Mouse (Mus musculus) cerebellum, adult 2 months (tissue): ENCODE results near the gene Ascl3. TPM values are rescaled to one million over a fixed set of nuclear protein-coding genes. Genes with fewer than 3 reads are reported as not detected.

Experiments
- DNase-seq, 2 experiments: peaks; one replicate each; pipeline ENCODE4 v3.0.0; 2021
- H3K27ac ChIP-seq: fragments of 200-500 bp; 2 replicates; pipeline ENCODE4 v1.5.1; 2012; ENCODE audit warnings: low read length, control low read depth, inconsistent platforms; ENCODE audit not compliant: insufficient read depth
- H3K27me3 ChIP-seq: fragments of 200-500 bp; 2 replicates; pipeline ENCODE4 v1.6.1; 2012; ENCODE audit warnings: inconsistent platforms, mild to moderate bottlenecking, low read length, moderate library complexity; ENCODE audit not compliant: control insufficient read depth, insufficient read depth
- H3K4me1 ChIP-seq: fragments of 200-500 bp; 2 replicates; pipeline ENCODE4 v1.6.1; 2011; ENCODE audit warnings: low read length; ENCODE audit not compliant: control insufficient read depth, insufficient read depth
- H3K4me3 ChIP-seq: fragments of 200-500 bp; replicated peaks from 2 replicates; pipeline ENCODE3; 2011; ENCODE audit warnings: mild to moderate bottlenecking, low read depth, low read length, control low read depth; ENCODE audit not compliant: insufficient read depth
- CTCF ChIP-seq: fragments of 200-500 bp; IDR thresholded peaks from 2 replicates; pipeline ENCODE4 v1.5.1; 2011; ENCODE audit warnings: low read depth, mild to moderate bottlenecking, control low read depth, low read length, moderate library complexity, borderline replicate concordance; ENCODE audit not compliant: insufficient read depth
- POLR2A ChIP-seq: fragments of 200-500 bp; IDR thresholded peaks from 2 replicates; pipeline ENCODE4 v1.6.1; 2011; ENCODE audit warnings: low read length, control low read depth, borderline replicate concordance; ENCODE audit not compliant: insufficient read depth
- WGBS: fragments of 180-500 bp; shearing (Covaris S2); methylation state at CpG from one replicate; pipeline ENCODE4 v1.1.7; 2018; 5-methylcytosine and 5-hydroxymethylcytosine counted together
- polyA plus RNA-seq: library from polyadenylated mRNA; depleted of rRNA; stranded (reverse); fragments of >200 nt; gene quantifications from 2 replicates; pipeline ENCODE4 v1.2.3, GENCODE M21; 2012

The Ascl3 gene
- polyA plus RNA-seq, 1 experiment, result 0.39 TPM

DNA sequence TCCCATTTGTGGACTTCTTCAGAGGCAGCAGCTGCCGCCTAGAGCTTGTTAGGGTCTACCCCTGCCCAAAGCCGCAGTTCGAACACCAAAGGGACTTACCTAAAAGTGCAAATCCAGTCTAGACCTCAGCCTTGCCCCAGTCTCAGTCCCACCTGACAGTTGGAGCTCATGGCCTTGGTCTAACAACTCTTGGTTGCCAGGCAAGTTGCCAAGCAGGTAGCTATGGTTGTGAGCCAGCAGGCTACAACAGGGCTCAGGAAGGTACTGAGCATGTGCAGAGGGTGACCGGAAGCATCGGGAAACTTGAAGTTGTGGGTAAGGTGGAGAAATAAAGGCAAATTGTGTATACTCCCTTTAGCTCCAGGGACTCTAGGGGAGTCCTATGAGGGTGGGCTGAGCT is 7.8 kb downstream of the Ascl3 start, which contains the start of gene BC051019:
Gene BC051019, minus strand, starts transcription at position 154 of the 400 bp plus-strand sequence.
- DNase-seq, result no peak

DNA sequence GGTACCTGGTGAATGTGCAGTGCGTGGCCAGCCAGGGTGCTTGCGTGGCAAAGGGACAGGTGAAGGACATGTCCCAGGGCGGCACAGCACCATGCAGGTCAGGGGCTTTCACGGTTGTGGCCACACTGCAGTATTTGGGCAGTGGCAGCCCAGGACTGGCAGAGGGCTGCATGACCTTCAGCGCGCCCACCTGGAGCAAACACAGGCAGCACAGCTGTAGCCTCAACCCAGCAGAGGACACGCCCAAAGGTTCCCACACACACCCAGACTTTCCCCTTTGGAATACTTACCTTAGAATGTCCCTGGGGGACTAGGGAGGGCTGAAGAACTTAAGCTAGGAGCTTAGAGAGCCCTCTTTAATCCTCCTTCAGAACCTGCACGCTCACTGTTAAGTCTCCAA is 8.4 kb downstream of the Ascl3 start:
- no peak for TF ChIP-seq CTCF
- H3K27ac ChIP-seq, result no peak overlapping the region
- H3K4me1 ChIP-seq, result no peaks in the 10 kb centered on the region
- no peaks in the 10 kb centered on the region for H3K27me3 ChIP-seq
- H3K4me3 ChIP-seq, result no peak overlapping the region
- no peak for DNase-seq
- 94% methylated on average over 8 of the region's 8 CpGs for WGBS

More for the DNA sequence above, 7.8 kb downstream of the Ascl3 start, which contains the start of gene BC051019:
- TF ChIP-seq CTCF (no peak), POLR2A (no peak)
- H3K4me1 ChIP-seq, result no peaks in the 10 kb centered on the region
- 94% methylated on average over 5 of the region's 5 CpGs for WGBS
- no peaks in the 10 kb centered on the region for H3K27me3 ChIP-seq
- H3K4me3 ChIP-seq, result no peak within 1 kb of the TSS
- no peak within 1 kb of the TSS for H3K27ac ChIP-seq

DNA sequence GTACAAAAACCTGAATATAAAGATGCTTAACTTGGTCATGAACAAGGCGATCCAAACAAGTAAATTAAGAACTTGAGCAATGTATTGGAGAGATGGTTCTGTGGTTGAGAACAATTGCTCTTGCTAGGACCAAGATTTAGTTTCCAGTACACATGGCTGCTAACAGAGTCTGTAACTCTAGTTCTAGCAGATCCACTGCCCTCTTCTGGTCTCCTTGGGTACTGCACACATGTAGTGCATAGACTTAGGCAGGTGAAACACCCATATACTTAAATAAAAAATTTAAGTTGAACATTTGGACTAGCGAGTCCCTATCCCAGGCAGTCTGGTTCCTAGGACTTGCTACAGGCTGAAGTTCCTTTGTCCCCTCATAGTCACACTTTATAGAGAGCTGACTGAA is 8.9 kb downstream of the Ascl3 start:
- Histone ChIP-seq H3K27me3 (no peaks in the 10 kb centered on the region), H3K4me1 (no peaks in the 10 kb centered on the region), H3K27ac (no peak overlapping the region), H3K4me3 (no peak overlapping the region)
- no peak for DNase-seq
- TF ChIP-seq POLR2A, result no peak
- no peak for TF ChIP-seq CTCF
- over 99% methylated on average over 2 of the region's 2 CpGs for WGBS

DNA sequence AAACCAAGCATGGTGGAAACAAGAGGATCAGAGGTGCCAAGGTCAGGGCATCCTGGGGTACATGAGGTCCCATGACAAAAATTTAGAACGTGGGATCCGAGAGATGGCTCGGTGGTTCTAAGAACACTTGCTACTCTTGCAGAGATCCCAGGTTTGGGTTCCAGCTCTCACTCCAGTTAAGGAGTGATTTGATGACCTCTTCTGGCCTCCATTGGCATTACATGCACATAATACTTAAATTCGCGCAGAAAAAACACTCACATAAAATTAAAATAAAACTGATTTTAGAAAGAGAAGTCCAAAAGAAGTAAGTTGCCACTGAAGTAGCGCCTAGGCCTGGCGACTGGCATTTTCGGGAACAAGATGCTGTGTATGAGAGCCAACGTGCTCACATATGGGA is 12.2 kb downstream of the Ascl3 start:
- Histone ChIP-seq H3K27me3 (no peaks in the 10 kb centered on the region), H3K4me3 (no peak overlapping the region), H3K27ac (no peak overlapping the region), H3K4me1 (no peaks in the 10 kb centered on the region)
- TF ChIP-seq CTCF, result no peak; the same call in 1 of the 2 replicates
- TF ChIP-seq POLR2A, result no peak
- DNase-seq, result peak in 1 of 2 experiments; percentile 29
- WGBS, result 51% methylated on average over 9 of the region's 9 CpGs

DNA sequence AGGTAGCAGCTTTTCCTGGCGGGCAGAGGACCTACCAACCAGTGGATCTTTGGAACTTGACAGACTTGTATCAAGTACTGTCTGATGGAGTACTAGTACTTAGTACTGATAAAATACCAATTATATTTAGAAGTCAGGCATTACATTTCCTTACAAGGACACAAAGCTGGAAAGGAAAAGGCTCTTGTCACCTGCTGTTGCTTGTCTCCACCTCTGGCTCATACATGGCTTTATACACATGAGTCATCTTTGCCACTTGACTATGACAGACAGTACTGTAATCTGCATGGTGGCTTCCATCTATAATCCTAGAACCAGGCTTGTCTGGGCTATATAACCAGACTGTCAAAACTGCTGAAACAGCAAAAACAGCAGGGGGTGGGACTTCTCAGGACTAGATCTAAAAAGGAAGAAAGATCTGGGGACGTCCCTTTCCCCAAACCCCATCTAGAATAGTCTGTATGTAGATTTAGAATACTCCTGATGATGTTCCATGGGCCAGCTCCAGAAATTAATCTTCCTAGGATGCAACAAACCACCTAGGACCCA is 18.0 kb downstream of the Ascl3 start:
- H3K27ac ChIP-seq, result no peak overlapping the region
- 85% methylated on average over 2 of the region's 2 CpGs for WGBS
- H3K27me3 ChIP-seq, result no peaks in the 10 kb centered on the region
- H3K4me3 ChIP-seq, result no peak overlapping the region
- TF ChIP-seq CTCF (no peak), POLR2A (no peak)
- no peak for DNase-seq
- no peaks in the 10 kb centered on the region for H3K4me1 ChIP-seq

DNA sequence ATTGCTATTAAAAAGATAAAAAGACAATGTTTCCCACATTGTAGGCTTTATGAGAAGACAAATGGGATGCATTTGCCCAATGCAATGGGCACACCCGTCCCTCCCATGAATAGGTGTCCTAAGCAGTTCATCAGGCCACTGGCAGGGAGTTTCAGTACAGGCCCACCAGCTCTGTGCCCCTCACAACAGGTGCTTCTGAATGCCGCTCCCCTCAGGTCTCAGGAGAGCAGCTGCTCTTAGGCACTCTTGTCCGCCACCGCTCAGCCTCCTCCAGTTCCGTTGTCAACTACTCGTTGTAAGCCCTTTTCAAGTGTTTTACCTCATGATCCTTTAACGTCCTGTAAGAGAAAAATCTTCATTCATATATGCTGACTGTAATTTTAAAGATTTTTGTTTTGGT is 19.3 kb downstream of the Ascl3 start:
- DNase-seq, result no peak
- no peaks in the 10 kb centered on the region for H3K27me3 ChIP-seq
- H3K4me1 ChIP-seq, result no peaks in the 10 kb centered on the region
- TF ChIP-seq POLR2A (no peak), CTCF (no peak)
- 91% methylated on average over 7 of the region's 7 CpGs for WGBS
- H3K27ac ChIP-seq, result no peak overlapping the region
- H3K4me3 ChIP-seq, result no peak overlapping the region

DNA sequence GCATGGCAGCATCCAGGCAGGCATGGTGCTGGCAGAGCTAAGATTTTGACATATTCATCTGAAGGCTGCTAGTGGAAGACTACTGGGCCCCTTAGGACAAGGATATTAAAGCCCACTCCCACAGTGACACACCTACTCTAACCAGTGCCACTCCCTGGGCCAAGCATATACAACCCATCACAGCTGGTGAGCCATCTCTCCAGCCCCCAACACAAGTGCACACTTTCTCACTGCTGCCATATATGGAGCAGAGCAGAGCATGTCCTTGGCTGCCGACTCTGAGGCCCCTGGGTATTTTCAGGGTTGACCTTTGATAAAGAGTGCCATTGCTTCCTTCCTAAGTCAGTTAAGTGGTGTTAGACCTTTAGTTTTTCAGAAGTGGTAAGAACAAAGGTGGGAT is 21.5 kb downstream of the Ascl3 start:
- no peak overlapping the region for H3K4me3 ChIP-seq
- DNase-seq, result no peak
- WGBS, result 89% methylated on average over 1 of the region's 1 CpGs
- peaks cover 3% of the 10 kb centered on the region; the same call in 1 of the 2 replicates for H3K4me1 ChIP-seq
- no peak overlapping the region for H3K27ac ChIP-seq
- TF ChIP-seq POLR2A (no peak), CTCF (no peak)
- no peaks in the 10 kb centered on the region for H3K27me3 ChIP-seq

DNA sequence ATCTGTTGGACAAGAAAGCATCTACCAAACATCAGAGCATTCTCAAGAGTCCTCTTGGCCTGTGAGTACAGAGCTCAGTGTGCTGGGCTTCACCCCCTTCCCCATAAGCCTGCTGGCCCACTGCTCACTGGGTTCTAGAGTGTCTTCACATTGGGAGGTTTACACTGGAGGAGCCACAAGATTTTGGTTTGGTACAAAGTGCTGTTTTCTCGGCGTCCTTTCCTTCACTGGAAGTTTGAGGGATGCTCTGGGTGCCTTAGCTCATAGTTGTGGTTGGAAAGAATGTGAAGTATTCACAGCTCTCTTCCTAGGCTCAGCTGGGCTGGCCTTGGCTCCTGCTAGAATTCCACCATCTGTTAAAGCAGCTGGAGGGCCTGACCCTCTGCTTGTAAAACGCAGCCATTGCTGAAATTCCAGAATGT is 22.6 kb downstream of the Ascl3 start:
- peak in 1 of 2 experiments; percentile 12 for DNase-seq
- Histone ChIP-seq H3K27me3 (no peaks in the 10 kb centered on the region), H3K4me1 (peaks cover 3% of the 10 kb centered on the region; the same call in 1 of the 2 replicates), H3K27ac (no peak overlapping the region), H3K4me3 (no peak overlapping the region)
- WGBS, result 49% methylated on average over 3 of the region's 3 CpGs
- TF ChIP-seq POLR2A (no peak), CTCF (no peak)

DNA sequence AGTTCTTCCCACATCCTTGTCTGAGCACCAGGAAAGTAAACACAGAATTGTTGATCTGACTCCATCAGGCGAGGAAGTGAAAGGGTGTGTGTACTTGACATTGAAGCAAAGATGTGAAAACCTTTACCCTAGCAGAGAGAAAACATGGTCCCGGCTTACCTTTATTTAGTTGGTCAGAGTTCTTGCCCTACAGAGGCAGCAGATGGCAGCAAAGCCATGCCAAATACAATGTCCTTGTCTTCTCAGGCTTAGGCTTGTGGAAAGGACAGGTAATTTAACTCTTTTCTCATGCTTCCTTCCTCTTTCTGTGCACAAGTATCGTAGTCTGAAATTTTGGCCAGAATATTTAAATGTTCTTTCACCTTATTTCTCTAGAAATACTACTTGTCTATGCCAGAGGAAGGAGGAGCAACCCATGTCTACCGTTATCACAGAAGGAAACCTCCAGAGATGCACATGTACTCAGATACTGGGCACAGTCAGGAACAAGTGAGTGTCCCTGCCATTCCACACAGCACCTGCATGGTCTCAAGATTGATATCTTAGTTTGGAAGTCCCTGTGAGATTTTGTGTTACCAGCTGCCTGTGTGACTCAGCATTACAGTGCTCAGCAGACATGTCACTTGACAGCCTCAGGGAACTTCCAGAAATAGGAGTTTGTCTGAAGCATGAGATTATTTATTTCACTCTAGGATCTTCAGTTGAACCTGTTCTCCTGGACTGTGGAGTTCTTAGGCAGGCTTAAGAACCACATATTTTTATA is 24.3 kb downstream of the Ascl3 start:
- H3K27me3 ChIP-seq, result no peaks in the 10 kb centered on the region
- DNase-seq, result peak; percentile 74 to 77
- no peak overlapping the region for H3K4me3 ChIP-seq
- no peak overlapping the region for H3K27ac ChIP-seq
- WGBS, result 21% methylated on average over 4 of the region's 4 CpGs
- peak; percentile 81 for TF ChIP-seq CTCF
- TF ChIP-seq POLR2A, result no peak
- H3K4me1 ChIP-seq, result peaks cover 3% of the 10 kb centered on the region
